Mouse (Mus musculus) brain, embryonic 14.5 days (tissue): ENCODE measurements around the gene Cx3cl1.

Source experiments
- CTCF ChIP-seq: fragments of 200-500 bp; IDR thresholded peaks from 2 replicates; pipeline ENCODE4 v1.5.1; 2012; ENCODE audit warnings: inconsistent platforms, mild to moderate bottlenecking, moderate library complexity, borderline replicate concordance; ENCODE audit not compliant: insufficient read depth, insufficient read length; ENCODE audit errors: extremely low read depth
- POLR2A ChIP-seq: fragments of 200-500 bp; IDR thresholded peaks from 2 replicates; pipeline ENCODE4 v1.6.1; 2012; ENCODE audit warnings: mild to moderate bottlenecking, inconsistent platforms, borderline replicate concordance; ENCODE audit not compliant: poor library complexity, insufficient read depth, insufficient read length, severe bottlenecking; ENCODE audit errors: extremely low read depth

GRCm38 (mm10) chr8:94739829-94740228 is 32.0 kb upstream of the Cx3cl1 start:
- no peak for TF ChIP-seq CTCF
- no peak for TF ChIP-seq POLR2A
